Mouse (Mus musculus) CH12.LX (cell line): Measurements from ENCODE around the gene P3h1.

ENCODE experiments used
- CHD1 ChIP-seq: IDR thresholded peaks from 2 replicates; pipeline ENCODE4 v1.6.1; 2012; ENCODE audit warnings: low read depth, low read length, improper control_type of control experiment, inconsistent platforms
- CTCF ChIP-seq, 2 experiments: IDR thresholded peaks in 1 of 2; conservative IDR thresholded peaks in 1 of 2; 2 replicates each; pipeline ENCODE4 v1.5.1; 2011 to 2012; ENCODE audit warnings: low read depth in 2 of 2, low read length in 2 of 2, improper control_type of control experiment in 1 of 2, inconsistent platforms in 1 of 2, mild to moderate bottlenecking in 1 of 2, moderate library complexity in 1 of 2
- MAFK ChIP-seq: IDR thresholded peaks from 2 replicates; pipeline ENCODE4 v1.6.1; 2011; ENCODE audit warnings: low read length, improper control_type of control experiment; ENCODE audit not compliant: insufficient replicate concordance
- POLR2A ChIP-seq: IDR thresholded peaks from 2 replicates; pipeline ENCODE4 v1.6.1; 2011; ENCODE audit warnings: low read depth, mild to moderate bottlenecking, improper control_type of control experiment, low read length
- ZC3H11A ChIP-seq: IDR thresholded peaks from 2 replicates; pipeline ENCODE4 v1.6.1; 2012; ENCODE audit warnings: low read depth, mild to moderate bottlenecking, inconsistent platforms, low read length, improper control_type of control experiment
- ZMIZ1 ChIP-seq: IDR thresholded peaks from 2 replicates; pipeline ENCODE4 v1.6.1; 2012; ENCODE audit warnings: low read depth, mild to moderate bottlenecking, inconsistent platforms, low read length, improper control_type of control experiment
- ZNF384 ChIP-seq: IDR thresholded peaks from 2 replicates; pipeline ENCODE4 v1.6.1; 2012; ENCODE audit warnings: low read depth, low read length, improper control_type of control experiment, inconsistent platforms

GRCm38 (mm10) chr4:119248407-119248965 is 15.8 kb downstream of the P3h1 start:
- TF ChIP-seq POLR2A (no peak), ZNF384 (no peak), CTCF (conservative IDR thresholded peaks at IDR 0.05 in 1 of 2, IDR thresholded peaks at IDR 0.05 in 1 of 2; ENCODE audit: low read depth in 2 of 2, low read length in 2 of 2) (no peak), CHD1 (no peak), MAFK (no peak), ZMIZ1 (no peak), ZC3H11A (no peak)
